Mouse (Mus musculus) large intestine, adult 2 months (tissue): ENCODE data around the gene Npas1. TPM values are rescaled to one million over a fixed set of nuclear protein-coding genes. Genes with fewer than 3 reads are reported as not detected.

Experiments
- DNase-seq: peaks from one replicate; pipeline ENCODE4 v3.0.0-alpha.2; 2012; ENCODE audit warnings: low read depth, low spot score
- WGBS: fragments of 180-500 bp; shearing (Covaris S2); methylation state at CpG from one replicate; pipeline ENCODE4 v1.1.7; 2018; 5-methylcytosine and 5-hydroxymethylcytosine counted together
- polyA plus RNA-seq: library from polyadenylated mRNA; depleted of rRNA; stranded (reverse); fragments of >200 nt; gene quantifications from 2 replicates; pipeline ENCODE4 v1.2.3, GENCODE M21; 2012

The Npas1 gene
- polyA plus RNA-seq, 1 experiment: 0.09 TPM

GRCm38 (mm10) chr7:16473847-16474246, 3.7 kb downstream of the Npas1 start:
- DNase-seq: no peak
- WGBS: 47% methylated on average over 8 of the region's 8 CpGs

- no peak for DNase-seq
- 31% methylated on average over 17 of the region's 17 CpGs for WGBS
Measured at GRCm38 (mm10) chr7:16472116-16472709, 5.3 kb downstream of the Npas1 start.

GRCm38 (mm10) chr7:16471549-16471948, 6.0 kb downstream of the Npas1 start:
- DNase-seq: no peak
- WGBS: 53% methylated on average over 9 of the region's 9 CpGs

GRCm38 (mm10) chr7:16468115-16468514, 9.4 kb downstream of the Npas1 start:
- WGBS: 51% methylated on average over 5 of the region's 5 CpGs
- DNase-seq: no peak

- WGBS: 74% methylated on average over 4 of the region's 4 CpGs
- no peak for DNase-seq
Measured at GRCm38 (mm10) chr7:16466565-16466964, 11.0 kb downstream of the Npas1 start.

- 89% methylated on average over 5 of the region's 5 CpGs for WGBS
- no peak for DNase-seq
Measured at GRCm38 (mm10) chr7:16465568-16465967, 12.0 kb downstream of the Npas1 start.

- WGBS: 2% methylated on average over 8 of the region's 8 CpGs
- DNase-seq: peak; percentile 62
Measured at GRCm38 (mm10) chr7:16465160-16465559, 12.4 kb downstream of the Npas1 start.

- 1% methylated on average over 14 of the region's 14 CpGs for WGBS
- DNase-seq: no peak
Measured at GRCm38 (mm10) chr7:16463214-16463613, 14.3 kb downstream of the Npas1 start.

GRCm38 (mm10) chr7:16461705-16462104, 15.8 kb downstream of the Npas1 start:
- WGBS: 74% methylated on average over 6 of the region's 6 CpGs

GRCm38 (mm10) chr7:16461151-16461550, 16.4 kb downstream of the Npas1 start:
- 54% methylated on average over 6 of the region's 6 CpGs for WGBS
- DNase-seq: no peak

More at GRCm38 (mm10) chr7:16461705-16462104, 15.8 kb downstream of the Npas1 start:
- DNase-seq: no peak

- WGBS: 42% methylated on average over 13 of the region's 13 CpGs
- DNase-seq: no peak
Measured at GRCm38 (mm10) chr7:16460566-16460965, 17.0 kb downstream of the Npas1 start.

- WGBS: 80% methylated on average over 5 of the region's 5 CpGs
- DNase-seq: no peak
Measured at GRCm38 (mm10) chr7:16456289-16456688, 21.2 kb downstream of the Npas1 start.

- no peak for DNase-seq
- WGBS: 94% methylated on average over 14 of the region's 14 CpGs
Measured at GRCm38 (mm10) chr7:16455016-16455415, 22.5 kb downstream of the Npas1 start.

GRCm38 (mm10) chr7:16453118-16453711, 24.3 kb downstream of the Npas1 start:
- under 1% methylated on average over 23 of the region's 23 CpGs for WGBS
- DNase-seq: no peak

- peak; percentile 83 for DNase-seq
- WGBS: under 1% methylated on average over 30 of the region's 30 CpGs
Measured at GRCm38 (mm10) chr7:16452587-16453073, 24.9 kb downstream of the Npas1 start, which contains the start of gene Tmem160. Tmem160 (plus strand) TSS chr7:16452779.

GRCm38 (mm10) chr7:16451656-16452055, 25.9 kb downstream of the Npas1 start:
- 76% methylated on average over 6 of the region's 6 CpGs for WGBS
- DNase-seq: no peak

- DNase-seq: no peak
Measured at GRCm38 (mm10) chr7:16441241-16441640, 36.3 kb downstream of the Npas1 start.

GRCm38 (mm10) chr7:16435088-16435487, 42.4 kb downstream of the Npas1 start:
- 85% methylated on average over 9 of the region's 9 CpGs for WGBS
- no peak for DNase-seq

GRCm38 (mm10) chr7:16433352-16433971, 44.1 kb downstream of the Npas1 start:
- 88% methylated on average over 3 of the region's 3 CpGs for whole genome bisulfite sequencing

GRCm38 (mm10) chr7:16426129-16426729, 51.3 kb downstream of the Npas1 start:
- no peak for DNase-seq

More at GRCm38 (mm10) chr7:16433352-16433971, 44.1 kb downstream of the Npas1 start:
- no peak for DNase-seq

More at GRCm38 (mm10) chr7:16426129-16426729, 51.3 kb downstream of the Npas1 start:
- WGBS: 54% methylated on average over 4 of the region's 4 CpGs
